Mouse (Mus musculus): Measurements from ENCODE around the gene Nat10.

DNA sequence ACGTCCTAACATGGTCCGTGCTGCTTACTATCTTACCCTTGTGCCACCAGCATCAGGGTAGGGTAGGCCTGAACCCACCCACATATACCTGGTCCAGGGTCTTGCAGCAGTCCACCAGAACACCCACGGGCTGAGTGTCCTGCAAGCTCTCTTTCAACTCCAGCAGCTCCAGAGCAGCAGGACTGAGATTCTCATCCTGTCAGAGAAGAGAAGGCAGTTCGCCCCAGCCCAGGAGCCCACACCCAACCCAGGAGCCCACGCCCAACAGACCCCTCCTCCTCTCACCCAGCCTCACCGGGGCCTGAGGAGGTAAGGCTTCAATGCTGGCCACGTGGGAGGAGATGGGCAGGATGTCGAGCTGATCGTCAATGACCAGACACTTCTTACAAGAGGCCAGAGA is 13.2 kb downstream of the Nat10 start:
- no peak for TF ChIP-seq POLR2A (IDR thresholded peaks at IDR 0.05; ENCODE audit: control insufficient read depth, extremely low read depth, insufficient read depth, low read length, poor library complexity)
- TF ChIP-seq CTCF (IDR thresholded peaks at IDR 0.05; ENCODE audit: borderline replicate concordance, control insufficient read depth, extremely low read depth, insufficient read depth, low read length, poor library complexity), result no peak

Measured in thymus, adult 2 months (tissue).